ENCODE assay signal across 8 mouse cellular contexts in genomic region chr1:37999552-37999951, GRCm38 (mm10). TPM values are rescaled to one million over a fixed set of nuclear protein-coding genes. Genes with fewer than 3 reads are reported as not detected.
DNase-seq lines count a peak whose midpoint lies in the region; ATAC-seq and TF ChIP-seq lines count a peak whose summit lies in the region.
"Had no signal": no experiment of that assay in that cellular context is flagged by ENCODE, and none has a peak within 500 bp of the region (broad histone marks: within the 10 kb centered on the region; RNA-seq: fewer than 3 reads in every experiment).

No protein-coding gene starts in this region.

- H3K9me3 ChIP-seq in hindbrain, embryonic 10.5 days, result no peaks in the 10 kb centered on the region
- no peaks in the 10 kb centered on the region for H3K9me3 ChIP-seq in hindbrain, embryonic 16.5 days (ENCODE audit: control insufficient read depth, low read length)
- no peaks in the 10 kb centered on the region for H3K9me3 ChIP-seq in hindbrain, embryonic 15.5 days
- H3K9me3 ChIP-seq in midbrain, embryonic 12.5 days, result no peaks in the 10 kb centered on the region

- TF ChIP-seq POLR2A in bone marrow macrophage, adult 2 months (IDR thresholded peaks at IDR 0.05; ENCODE audit: borderline replicate concordance, low read depth, low read length), result no peak

- no peak overlapping the region for H3K9ac ChIP-seq in hindbrain, embryonic 16.5 days (ENCODE audit: low read depth, low read length)
- H3K9ac ChIP-seq in hindbrain, embryonic 15.5 days, result no peak overlapping the region
- no peak overlapping the region for H3K9ac ChIP-seq in midbrain, embryonic 12.5 days (replicated peaks)

- no peaks in the 10 kb centered on the region for H3K27me3 ChIP-seq in hindbrain, embryonic 10.5 days (ENCODE audit: insufficient read depth, poor library complexity, severe bottlenecking)
- H3K27me3 ChIP-seq in hindbrain, embryonic 16.5 days (replicated peaks; ENCODE audit: control insufficient read depth, insufficient read depth, low read length), result no peaks in the 10 kb centered on the region
- no peaks in the 10 kb centered on the region for H3K27me3 ChIP-seq in hindbrain, embryonic 15.5 days
- no peaks in the 10 kb centered on the region for H3K27me3 ChIP-seq in midbrain, embryonic 12.5 days

- H3K4me2 ChIP-seq in hindbrain, embryonic 16.5 days (ENCODE audit: low read length), result no peak overlapping the region; the same call in 1 of the 2 replicates
- peak overlapping the region; percentile 94 for H3K4me2 ChIP-seq in hindbrain, embryonic 15.5 days
- H3K4me2 ChIP-seq in midbrain, embryonic 12.5 days (replicated peaks), result peak overlapping the region; percentile 78; the same call in 1 of the 2 replicates

- no peak for TF ChIP-seq CTCF in bone marrow macrophage, adult 2 months (IDR thresholded peaks at IDR 0.05; ENCODE audit: low read depth, low read length)

- peaks cover 18% of the 10 kb centered on the region for H3K4me1 ChIP-seq in hindbrain, embryonic 10.5 days (replicated peaks)
- H3K4me1 ChIP-seq in hindbrain, embryonic 16.5 days (ENCODE audit: control insufficient read depth, insufficient read depth, low read depth, low read length), result peaks cover 14% of the 10 kb centered on the region
- peaks cover 12% of the 10 kb centered on the region for H3K4me1 ChIP-seq in bone marrow macrophage, adult 2 months (ENCODE audit: control insufficient read depth, insufficient read depth, low read length)
- peaks cover 20% of the 10 kb centered on the region for H3K4me1 ChIP-seq in hindbrain, embryonic 15.5 days (replicated peaks)
- H3K4me1 ChIP-seq in midbrain, embryonic 12.5 days, result peaks cover 18% of the 10 kb centered on the region

- ATAC-seq in hindbrain, embryonic 16.5 days, result no peak
- ATAC-seq in hindbrain, embryonic 15.5 days (ENCODE audit: low FRiP score, low read depth), result no peak
- ATAC-seq in midbrain, embryonic 12.5 days (ENCODE audit: low FRiP score, low read depth), result no peak

- DNase-seq in hindbrain, embryonic 10.5 days (ENCODE audit: low spot score), result no peak
- no peak for DNase-seq in spleen, postnatal 36 days (ENCODE audit: low spot score in 2 of 2)
- no peak for DNase-seq in layer of hippocampus, adult 9-10 months (ENCODE audit: low spot score)

- 81% methylated on average over 3 of the region's 3 CpGs for WGBS in hindbrain, embryonic 10.5 days
- WGBS in hindbrain, embryonic 16.5 days, result 78% methylated on average over 3 of the region's 3 CpGs
- WGBS in hindbrain, embryonic 15.5 days, result 85% methylated on average over 3 of the region's 3 CpGs
- 85% methylated on average over 3 of the region's 3 CpGs for WGBS in midbrain, embryonic 12.5 days

- peaks cover 11% of the 10 kb centered on the region for H3K36me3 ChIP-seq in hindbrain, embryonic 10.5 days
- H3K36me3 ChIP-seq in hindbrain, embryonic 16.5 days (ENCODE audit: control insufficient read depth, insufficient read depth, low read length), result peaks cover 8% of the 10 kb centered on the region
- peaks cover 9% of the 10 kb centered on the region for H3K36me3 ChIP-seq in hindbrain, embryonic 15.5 days
- H3K36me3 ChIP-seq in midbrain, embryonic 12.5 days, result peaks cover 10% of the 10 kb centered on the region

- H3K27ac ChIP-seq in hindbrain, embryonic 10.5 days, result no peak overlapping the region
- no peak overlapping the region for H3K27ac ChIP-seq in hindbrain, embryonic 16.5 days (ENCODE audit: low read depth, low read length)
- H3K27ac ChIP-seq in bone marrow macrophage, adult 2 months (ENCODE audit: insufficient read depth, low read depth, low read length), result no peak overlapping the region
- H3K27ac ChIP-seq in hindbrain, embryonic 15.5 days (replicated peaks), result no peak overlapping the region
- no peak overlapping the region for H3K27ac ChIP-seq in midbrain, embryonic 12.5 days (replicated peaks)
- H3K27ac ChIP-seq: left cerebral cortex, adult 2 months had no signal

- H3K4me3 ChIP-seq in hindbrain, embryonic 10.5 days, result peak overlapping the region; percentile 98
- no peak overlapping the region for H3K4me3 ChIP-seq in hindbrain, embryonic 16.5 days (ENCODE audit: low read length)
- H3K4me3 ChIP-seq in bone marrow macrophage, adult 2 months (ENCODE audit: insufficient read depth, low read length), result peak overlapping the region; percentile 47
- H3K4me3 ChIP-seq in hindbrain, embryonic 15.5 days, result peak overlapping the region; percentile 98; the same call in 1 of the 2 replicates
- H3K4me3 ChIP-seq in midbrain, embryonic 12.5 days, result peak overlapping the region; percentile 96; the same call in 1 of the 2 replicates

RNA-seq across cellular contexts. Expression of gene Eif5b, which starts 1.7 kb away (rescaled TPM):
- polyA plus RNA-seq in hindbrain, embryonic 10.5 days (2016; fragmentation: Nextera tagmentation; extraction: Ambion mirVana), result 16.4 and 25.6 TPM in 2 replicates
- 17.9 and 18.1 TPM in 2 replicates for polyA plus RNA-seq in hindbrain, embryonic 16.5 days (2015; fragmentation: Nextera tagmentation; extraction: Ambion mirVana)
- polyA plus RNA-seq in bone marrow macrophage, adult 2 months (2012; ENCODE audit: insufficient read depth, insufficient read length, missing spikeins), result 54.2 and 58.2 TPM in 2 replicates
- polyA plus RNA-seq in hindbrain, embryonic 15.5 days (2015; fragmentation: Nextera tagmentation; extraction: Ambion mirVana), result 20.4 and 23.2 TPM in 2 replicates
- 28.3 and 29.1 TPM in 2 replicates for polyA plus RNA-seq in midbrain, embryonic 12.5 days (2016; fragmentation: Nextera tagmentation; extraction: Ambion mirVana)

RNA-seq across cellular contexts. Expression of gene Txndc9, which starts 1.9 kb away (rescaled TPM):
- polyA plus RNA-seq in hindbrain, embryonic 10.5 days (2016; fragmentation: Nextera tagmentation; extraction: Ambion mirVana), result 166 and 167 TPM in 2 replicates
- 125 and 136 TPM in 2 replicates for polyA plus RNA-seq in hindbrain, embryonic 16.5 days (2015; fragmentation: Nextera tagmentation; extraction: Ambion mirVana)
- 81.8 and 82.9 TPM in 2 replicates for polyA plus RNA-seq in bone marrow macrophage, adult 2 months (2012; ENCODE audit: insufficient read depth, insufficient read length, missing spikeins)
- polyA plus RNA-seq in hindbrain, embryonic 15.5 days (2015; fragmentation: Nextera tagmentation; extraction: Ambion mirVana), result 128 and 130 TPM in 2 replicates
- polyA plus RNA-seq in midbrain, embryonic 12.5 days (2016; fragmentation: Nextera tagmentation; extraction: Ambion mirVana), result 146 and 166 TPM in 2 replicates

RNA-seq across cellular contexts. Expression of gene Lyg1, which starts 42.0 kb away (rescaled TPM):
- polyA plus RNA-seq in hindbrain, embryonic 10.5 days (2016; fragmentation: Nextera tagmentation; extraction: Ambion mirVana), result not detected in 2 replicates
- not detected in 2 replicates for polyA plus RNA-seq in hindbrain, embryonic 16.5 days (2015; fragmentation: Nextera tagmentation; extraction: Ambion mirVana)
- not detected in 2 replicates for polyA plus RNA-seq in bone marrow macrophage, adult 2 months (2012; ENCODE audit: insufficient read depth, insufficient read length, missing spikeins)
- polyA plus RNA-seq in hindbrain, embryonic 15.5 days (2015; fragmentation: Nextera tagmentation; extraction: Ambion mirVana), result not detected in 2 replicates
- not detected in 2 replicates for polyA plus RNA-seq in midbrain, embryonic 12.5 days (2016; fragmentation: Nextera tagmentation; extraction: Ambion mirVana)
